Mouse (Mus musculus) liver, embryonic 16.5 days (tissue): ENCODE data around the gene Sdhd. TPM values are rescaled to one million over a fixed set of nuclear protein-coding genes. Genes with fewer than 3 reads are reported as not detected.

Source experiments
- ATAC-seq: fragments of 200-750 bp; cut with Nextera tagmentation; 2 replicates; pipeline ENCODE4 v1.8.0; 2017; ENCODE audit warnings: low read depth, mild to moderate bottlenecking, moderate number of reproducible peaks, moderate library complexity
- H3K27ac ChIP-seq: fragments of 300-500 bp; sonication (generic); 2 replicates; pipeline ENCODE4 v1.5.1; 2014; ENCODE audit warnings: mild to moderate bottlenecking, low read length
- H3K27me3 ChIP-seq: fragments of 300-500 bp; sonication (generic); 2 replicates; pipeline ENCODE4 v1.6.1; 2014; ENCODE audit warnings: low read depth, low read length, mixed read lengths; ENCODE audit not compliant: control insufficient read depth, insufficient read depth
- H3K36me3 ChIP-seq: fragments of 300-500 bp; sonication (generic); 2 replicates; pipeline ENCODE4 v1.6.1; 2014; ENCODE audit warnings: mild to moderate bottlenecking; ENCODE audit not compliant: control insufficient read depth, insufficient read depth
- H3K4me1 ChIP-seq: fragments of 300-500 bp; sonication (generic); 2 replicates; pipeline ENCODE4 v1.6.1; 2014; ENCODE audit warnings: low read depth, low read length, mixed read lengths; ENCODE audit not compliant: control insufficient read depth
- H3K4me2 ChIP-seq: fragments of 300-500 bp; sonication (generic); 2 replicates; pipeline ENCODE4 v1.6.1; 2014; ENCODE audit warnings: low read depth, low read length, mixed read lengths
- H3K4me3 ChIP-seq: fragments of 300-500 bp; sonication (generic); 2 replicates; pipeline ENCODE4 v1.5.1; 2014; ENCODE audit warnings: low read depth, mild to moderate bottlenecking, low read length
- H3K9ac ChIP-seq: fragments of 300-500 bp; sonication (generic); 2 replicates; pipeline ENCODE4 v1.6.1; 2014; ENCODE audit warnings: low read depth, low read length
- H3K9me3 ChIP-seq: fragments of 300-500 bp; sonication (generic); replicated peaks from 2 replicates; pipeline ENCODE4 v1.6.1; 2016; ENCODE audit warnings: low read length; ENCODE audit not compliant: control insufficient read depth
- WGBS: fragments of 180-500 bp; shearing (Covaris S2); extraction: QIAGEN DNeasy Blood & Tissue Kit; methylation state at CpG from one replicate; pipeline ENCODE4 v1.1.7; 2014; ENCODE audit not compliant: insufficient replicate concordance; 5-methylcytosine and 5-hydroxymethylcytosine counted together
- polyA plus RNA-seq: library from polyadenylated mRNA; unstranded; fragments of >200 nt; fragmentation: Nextera tagmentation; extraction: Ambion mirVana; gene quantifications from 2 replicates; pipeline ENCODE4 v1.2.1, GENCODE M21; 2015

Gene Sdhd
- polyA plus RNA-seq, 1 experiment from 2014 or later, result 308 TPM

DNA sequence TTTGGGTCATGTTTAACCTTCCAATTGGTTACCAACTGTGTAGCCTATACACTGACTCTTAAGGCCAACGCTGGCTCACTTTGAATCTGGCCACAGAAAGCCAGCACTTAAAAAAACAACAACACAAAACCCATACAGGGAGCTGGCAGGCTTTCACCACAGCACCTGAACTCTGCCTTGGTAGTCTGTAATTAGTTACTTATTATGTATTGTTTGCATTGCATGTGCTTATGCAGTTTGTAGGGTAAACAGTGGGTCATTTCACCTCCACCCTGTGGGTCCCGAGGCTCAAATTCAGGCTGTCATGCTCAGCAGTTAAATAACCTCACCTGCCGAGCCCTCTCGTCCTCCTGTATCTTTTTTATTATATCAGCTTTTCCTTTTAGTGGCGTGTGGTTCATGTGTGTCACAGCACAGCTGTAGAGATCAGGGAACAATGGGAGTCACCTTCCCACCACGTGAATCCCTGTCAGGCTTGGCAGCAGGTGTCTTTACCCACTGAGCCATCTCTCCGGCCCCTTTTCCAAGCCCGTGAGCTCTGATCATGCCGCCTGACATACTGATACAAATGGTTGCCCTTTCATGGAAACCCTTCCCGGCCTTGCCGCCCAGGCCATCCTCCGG, 8.7 kb downstream of the Sdhd start:
- peaks cover 36% of the 10 kb centered on the region for H3K36me3 ChIP-seq
- peak; percentile 84 for ATAC-seq
- WGBS, result 65% methylated on average over 12 of the region's 12 CpGs
- peak overlapping the region; percentile 81 for H3K27ac ChIP-seq
- H3K9me3 ChIP-seq, result no peaks in the 10 kb centered on the region
- H3K4me1 ChIP-seq, result peaks cover 2% of the 10 kb centered on the region
- no peak overlapping the region for H3K9ac ChIP-seq
- H3K27me3 ChIP-seq, result no peaks in the 10 kb centered on the region
- H3K4me3 ChIP-seq, result no peak overlapping the region
- no peak overlapping the region for H3K4me2 ChIP-seq

DNA sequence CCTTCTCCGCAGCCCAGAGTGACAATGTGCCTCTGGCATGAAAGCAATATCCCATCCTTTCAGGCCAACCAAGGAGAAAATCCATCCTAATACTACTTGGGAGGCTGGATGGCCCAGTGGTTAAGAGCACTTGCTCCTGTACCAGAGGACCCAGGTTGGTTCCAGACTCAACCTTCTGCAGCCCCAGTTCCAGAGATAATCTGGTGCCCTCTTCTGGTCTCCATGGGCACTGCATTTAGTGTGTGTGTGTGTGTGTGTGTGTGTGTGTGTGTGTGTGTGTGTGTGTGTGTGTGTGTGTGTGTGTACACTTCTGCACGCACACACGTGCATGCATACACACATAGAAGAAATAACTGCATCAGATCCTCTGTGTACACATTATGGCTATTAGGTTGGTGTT, 10.1 kb downstream of the Sdhd start:
- H3K36me3 ChIP-seq, result peaks cover 27% of the 10 kb centered on the region
- H3K9me3 ChIP-seq, result no peaks in the 10 kb centered on the region
- no peak overlapping the region for H3K9ac ChIP-seq
- H3K4me3 ChIP-seq, result no peak overlapping the region
- 61% methylated on average over 3 of the region's 3 CpGs for WGBS
- no peak overlapping the region for H3K4me2 ChIP-seq
- H3K4me1 ChIP-seq, result peaks cover 2% of the 10 kb centered on the region
- H3K27me3 ChIP-seq, result no peaks in the 10 kb centered on the region
- ATAC-seq, result no peak
- H3K27ac ChIP-seq, result no peak overlapping the region

DNA sequence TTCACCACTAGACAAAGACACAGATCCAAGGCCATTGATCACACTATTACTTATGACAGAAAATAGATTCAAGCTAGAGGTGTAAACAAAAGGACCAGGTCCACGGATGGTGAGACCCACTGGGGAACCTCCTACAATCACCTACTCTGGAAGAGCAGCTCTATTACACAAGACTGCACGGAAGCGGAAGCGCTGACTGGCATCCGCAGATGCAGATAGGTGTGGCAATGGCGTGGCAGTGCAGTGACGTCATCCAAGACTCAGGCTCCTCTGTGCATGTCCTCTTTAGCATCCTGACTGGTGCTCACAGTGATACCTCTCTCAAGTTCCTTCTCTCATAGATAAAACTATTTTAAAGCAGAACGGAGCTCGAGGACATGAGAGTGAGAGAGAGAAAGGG, 10.7 kb downstream of the Sdhd start:
- H3K27ac ChIP-seq, result no peak overlapping the region
- peaks cover 21% of the 10 kb centered on the region for H3K36me3 ChIP-seq
- H3K27me3 ChIP-seq, result no peaks in the 10 kb centered on the region
- H3K4me3 ChIP-seq, result no peak overlapping the region
- peaks cover 2% of the 10 kb centered on the region for H3K4me1 ChIP-seq
- WGBS, result 73% methylated on average over 9 of the region's 9 CpGs
- no peak for ATAC-seq
- no peak overlapping the region for H3K4me2 ChIP-seq
- H3K9me3 ChIP-seq, result no peaks in the 10 kb centered on the region
- no peak overlapping the region for H3K9ac ChIP-seq

DNA sequence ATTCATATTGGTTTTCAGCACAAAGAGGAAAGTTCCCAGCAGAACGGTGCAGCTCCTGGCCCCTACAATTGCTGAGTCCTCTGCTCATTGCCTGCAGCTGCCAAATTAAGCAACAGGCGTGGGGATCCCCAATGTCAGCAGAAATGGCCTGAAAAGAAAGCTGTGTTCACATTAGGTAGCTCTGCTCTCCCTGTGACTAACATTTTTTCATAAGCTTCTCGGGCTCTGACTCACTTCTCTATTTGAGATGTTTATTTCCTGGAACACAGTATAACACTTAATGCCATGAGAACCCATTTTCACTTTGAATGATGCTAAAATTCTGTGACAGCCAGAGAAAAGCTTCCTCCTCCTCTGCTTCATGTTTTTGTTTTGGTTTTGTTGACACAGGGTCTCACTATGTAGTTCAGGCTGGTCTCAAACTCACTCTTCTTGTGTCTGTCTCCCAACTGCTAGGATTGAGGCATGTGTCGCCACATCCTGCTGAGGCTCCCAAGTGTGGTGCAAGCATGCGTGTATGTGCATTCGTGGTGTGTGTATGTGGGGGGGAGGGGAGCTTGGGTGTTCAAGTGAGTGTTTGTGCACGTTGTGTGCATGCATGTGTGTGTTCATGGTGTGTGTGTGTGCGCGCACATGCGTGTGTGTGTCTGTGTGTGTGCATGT, 12.6 kb downstream of the Sdhd start:
- peaks cover 3% of the 10 kb centered on the region; the same call in 1 of the 2 replicates for H3K36me3 ChIP-seq
- 48% methylated on average over 10 of the region's 10 CpGs for WGBS
- peak overlapping the region; percentile 8; the same call in 1 of the 2 replicates for H3K27ac ChIP-seq
- H3K4me2 ChIP-seq, result no peak overlapping the region
- H3K4me1 ChIP-seq, result peaks cover 2% of the 10 kb centered on the region
- H3K9me3 ChIP-seq, result no peaks in the 10 kb centered on the region
- H3K4me3 ChIP-seq, result no peak overlapping the region
- no peaks in the 10 kb centered on the region for H3K27me3 ChIP-seq
- no peak overlapping the region for H3K9ac ChIP-seq
- peak; percentile 5; the same call in 1 of the 2 replicates for ATAC-seq

DNA sequence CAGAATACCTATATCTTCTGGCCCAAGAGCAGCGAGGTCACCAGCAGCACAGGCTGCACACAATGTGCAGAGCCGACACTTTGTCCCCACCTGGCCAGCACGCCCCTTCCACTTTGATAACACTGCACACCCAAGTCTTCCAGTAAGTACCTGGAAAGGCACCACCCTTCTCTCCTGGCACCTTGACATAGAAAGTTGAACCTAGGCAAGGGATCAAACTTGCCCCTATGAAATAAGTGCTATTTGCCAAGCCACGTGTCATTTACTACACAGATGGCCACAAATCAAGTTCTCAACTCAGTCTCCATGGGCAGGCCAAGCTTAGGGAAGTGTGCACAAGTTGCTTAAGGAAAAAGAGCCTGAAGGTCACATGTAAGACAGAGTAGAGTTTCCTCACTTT, 16.7 kb downstream of the Sdhd start:
- Histone ChIP-seq H3K27ac (no peak overlapping the region), H3K27me3 (no peaks in the 10 kb centered on the region), H3K4me2 (no peak overlapping the region), H3K4me1 (no peaks in the 10 kb centered on the region; the same call in 1 of the 2 replicates), H3K9me3 (no peaks in the 10 kb centered on the region), H3K9ac (no peak overlapping the region), H3K4me3 (no peak overlapping the region), H3K36me3 (no peaks in the 10 kb centered on the region)
- 47% methylated on average over 4 of the region's 4 CpGs for WGBS
- no peak for ATAC-seq

DNA sequence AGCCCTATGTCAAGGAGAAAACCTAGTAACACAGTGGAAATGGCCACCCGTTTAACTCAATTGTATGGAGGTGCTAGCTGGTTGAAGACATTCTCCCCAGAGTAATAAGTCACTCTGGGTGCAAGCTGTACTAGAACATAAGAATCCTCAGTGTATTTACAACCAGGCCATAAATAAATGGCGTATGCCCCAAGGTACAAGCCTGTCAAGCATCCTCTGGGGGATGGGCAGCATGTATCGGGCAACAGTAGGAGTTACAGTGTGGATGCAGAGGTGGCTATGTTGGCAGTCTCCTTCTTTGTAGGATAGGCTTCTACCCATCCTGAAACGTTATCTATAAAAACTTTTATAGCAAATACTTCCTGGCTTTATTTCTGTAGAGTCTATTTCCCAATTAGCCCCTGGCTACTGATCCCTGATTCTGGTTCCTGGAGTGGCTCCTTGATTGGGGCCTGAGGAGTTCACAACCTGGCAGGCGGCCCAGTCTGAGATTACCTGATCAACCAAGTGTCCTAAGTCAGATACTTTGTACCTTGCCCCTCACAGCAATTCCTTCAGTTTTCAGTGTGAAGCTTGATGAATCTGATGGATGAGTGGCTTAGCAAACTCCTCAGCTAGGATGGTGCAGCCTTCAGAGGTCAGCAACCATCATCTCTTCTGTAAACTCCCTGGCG, 18.3 kb downstream of the Sdhd start:
- ATAC-seq, result no peak
- no peaks in the 10 kb centered on the region; the same call in 1 of the 2 replicates for H3K4me1 ChIP-seq
- no peak overlapping the region for H3K9ac ChIP-seq
- H3K36me3 ChIP-seq, result no peaks in the 10 kb centered on the region
- no peak overlapping the region for H3K4me2 ChIP-seq
- 57% methylated on average over 6 of the region's 6 CpGs for WGBS
- H3K27ac ChIP-seq, result no peak overlapping the region
- H3K27me3 ChIP-seq, result no peaks in the 10 kb centered on the region
- no peak overlapping the region for H3K4me3 ChIP-seq
- no peaks in the 10 kb centered on the region for H3K9me3 ChIP-seq

DNA sequence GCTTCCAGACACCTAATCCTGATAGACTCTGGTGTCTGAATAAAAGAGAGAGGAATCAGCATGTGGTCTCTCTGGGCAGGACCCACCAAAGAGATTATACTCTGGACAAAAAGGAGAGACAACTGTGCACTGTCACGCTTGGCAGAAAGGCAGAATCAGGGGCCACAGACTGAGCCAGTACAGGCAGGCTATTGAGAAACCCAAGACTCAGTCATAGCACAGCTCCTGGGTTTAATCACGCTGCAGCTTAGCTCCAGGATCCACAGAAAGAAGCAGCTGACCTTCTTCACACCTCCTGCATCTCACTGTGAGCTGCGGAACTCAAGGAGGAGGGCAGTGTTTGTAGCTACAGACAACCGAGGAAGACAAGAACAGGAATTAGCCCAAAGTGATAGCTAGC, 23.2 kb downstream of the Sdhd start:
- no peak overlapping the region for H3K27ac ChIP-seq
- no peak for ATAC-seq

DNA sequence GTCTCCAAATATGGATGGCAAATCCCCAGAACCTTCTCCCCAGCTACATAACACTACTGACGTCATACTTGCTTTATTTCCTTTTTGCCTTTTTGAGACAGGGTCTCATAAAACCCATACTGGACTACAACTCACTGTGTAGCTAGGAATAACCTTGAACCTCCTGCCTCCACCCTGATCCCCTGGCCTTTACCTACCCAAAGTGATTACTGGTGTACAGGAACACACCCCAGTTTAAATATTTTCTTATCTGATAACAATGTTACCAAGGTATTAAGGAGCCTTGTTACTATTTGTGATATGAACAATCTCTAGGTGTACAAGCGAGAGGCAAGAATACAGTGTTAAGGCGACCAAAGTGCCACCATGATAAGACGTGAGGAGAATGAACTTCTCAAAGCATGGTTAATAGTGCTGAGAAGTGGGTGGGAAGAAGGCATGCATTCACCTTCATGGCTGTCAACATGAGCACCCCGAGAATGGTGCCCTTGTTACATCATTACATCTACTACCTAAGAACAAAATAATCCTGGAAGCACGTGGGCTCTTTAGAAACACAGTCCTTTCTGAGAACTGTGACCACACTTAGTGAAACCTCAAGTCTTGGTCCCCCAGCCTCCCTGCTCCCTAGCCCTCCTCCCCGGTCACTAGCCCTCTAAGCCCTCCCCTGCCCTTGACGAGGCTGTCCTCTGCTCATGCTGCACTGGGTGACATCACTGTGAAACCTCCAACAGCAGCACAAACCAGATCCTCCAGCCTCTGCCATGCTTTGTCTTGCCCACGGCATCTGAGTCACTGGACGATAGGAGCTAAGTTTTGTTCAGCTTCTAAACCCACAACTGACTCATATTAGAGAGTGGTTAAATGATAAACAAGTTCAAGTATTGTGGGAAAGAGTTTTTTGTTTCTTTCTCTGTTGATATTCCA, 33.8 kb downstream of the Sdhd start:
- Histone ChIP-seq H3K9ac (no peak overlapping the region), H3K4me2 (no peak overlapping the region), H3K36me3 (no peaks in the 10 kb centered on the region), H3K27me3 (no peaks in the 10 kb centered on the region), H3K27ac (no peak overlapping the region), H3K4me3 (no peak overlapping the region), H3K4me1 (no peaks in the 10 kb centered on the region), H3K9me3 (no peaks in the 10 kb centered on the region)
- ATAC-seq, result no peak
- 62% methylated on average over 10 of the region's 10 CpGs for WGBS

More for the DNA sequence above, 23.2 kb downstream of the Sdhd start:
- H3K9me3 ChIP-seq, result no peaks in the 10 kb centered on the region
- H3K9ac ChIP-seq, result no peak overlapping the region
- WGBS, result 46% methylated on average over 4 of the region's 4 CpGs
- H3K4me2 ChIP-seq, result no peak overlapping the region
- no peaks in the 10 kb centered on the region for H3K27me3 ChIP-seq
- no peaks in the 10 kb centered on the region for H3K36me3 ChIP-seq
- H3K4me3 ChIP-seq, result no peak overlapping the region
- H3K4me1 ChIP-seq, result no peaks in the 10 kb centered on the region
